Mouse (Mus musculus): Measurements from ENCODE around the gene Edem1.
A peak's percentile ranks its signal among the peaks of the same experiment; 100 is the strongest.

The Edem1 gene

GRCm38 (mm10) chr6:108875344-108875743, 46.9 kb downstream of the Edem1 start:
- DNase-seq (ENCODE audit: low spot score), result no peak

- DNase-seq (ENCODE audit: low spot score), result no peak
These were observed 47.6 kb downstream of the Edem1 start for GRCm38 (mm10) chr6:108876052-108876451.

- no peak for DNase-seq (ENCODE audit: low spot score)
These were observed 48.0 kb downstream of the Edem1 start for GRCm38 (mm10) chr6:108876486-108876885.

- no peak for DNase-seq (ENCODE audit: low spot score)
These were observed 52.0 kb downstream of the Edem1 start for GRCm38 (mm10) chr6:108880368-108881013.

- DNase-seq (ENCODE audit: low spot score), result no peak
These were observed 52.6 kb downstream of the Edem1 start for GRCm38 (mm10) chr6:108881074-108881473.

GRCm38 (mm10) chr6:108883826-108884225, 55.4 kb downstream of the Edem1 start:
- no peak for DNase-seq (ENCODE audit: low spot score)

GRCm38 (mm10) chr6:108884603-108885002, 56.2 kb downstream of the Edem1 start:
- no peak for DNase-seq (ENCODE audit: low spot score)

GRCm38 (mm10) chr6:108886346-108886745, 57.9 kb downstream of the Edem1 start:
- DNase-seq (ENCODE audit: low spot score), result no peak

GRCm38 (mm10) chr6:108892589-108892988, 64.1 kb downstream of the Edem1 start:
- no peak for DNase-seq (ENCODE audit: low spot score)

GRCm38 (mm10) chr6:108895129-108895528, 66.7 kb downstream of the Edem1 start:
- DNase-seq (ENCODE audit: low spot score), result no peak

- no peak for DNase-seq (ENCODE audit: low spot score)
These were observed 67.5 kb downstream of the Edem1 start for GRCm38 (mm10) chr6:108895976-108896375.

- DNase-seq (ENCODE audit: low spot score), result peak; percentile 47
These were observed 68.2 kb downstream of the Edem1 start for GRCm38 (mm10) chr6:108896525-108897087.

- no peak for DNase-seq (ENCODE audit: low spot score)
These were observed 70.8 kb downstream of the Edem1 start for GRCm38 (mm10) chr6:108899231-108899630.

GRCm38 (mm10) chr6:108902124-108902523, 73.7 kb downstream of the Edem1 start:
- no peak for DNase-seq (ENCODE audit: low spot score)

GRCm38 (mm10) chr6:108903280-108903679, 74.8 kb downstream of the Edem1 start:
- no peak for DNase-seq (ENCODE audit: low spot score)

- no peak for DNase-seq (ENCODE audit: low spot score)
These were observed 78.1 kb downstream of the Edem1 start for GRCm38 (mm10) chr6:108906539-108906938.
